Mouse (Mus musculus) G1E-ER4 (cell line): ENCODE data around the gene AC129217.1. TPM values are rescaled to one million over a fixed set of nuclear protein-coding genes. Genes with fewer than 3 reads are reported as not detected.

ENCODE experiments used
- GATA1 ChIP-seq: IDR thresholded peaks from one replicate; pipeline ENCODE4 v1.8.0; 2012; ENCODE audit warnings: low read length, inconsistent platforms
- polyA plus RNA-seq: library from polyadenylated mRNA; stranded (reverse); fragments of >175 nt; gene quantifications from 2 replicates; pipeline ENCODE4 v1.2.3, GENCODE M21; 2012

Gene AC129217.1
- polyA plus RNA-seq, 1 experiment, result 157 TPM

GRCm38 (mm10) chr19:8818801-8819595, 10.6 kb upstream of the AC129217.1 start, which contains the start of gene Ttc9c:
Ttc9c (minus strand) TSS chr19:8819333.
- TF ChIP-seq GATA1, result no peak

DNA sequence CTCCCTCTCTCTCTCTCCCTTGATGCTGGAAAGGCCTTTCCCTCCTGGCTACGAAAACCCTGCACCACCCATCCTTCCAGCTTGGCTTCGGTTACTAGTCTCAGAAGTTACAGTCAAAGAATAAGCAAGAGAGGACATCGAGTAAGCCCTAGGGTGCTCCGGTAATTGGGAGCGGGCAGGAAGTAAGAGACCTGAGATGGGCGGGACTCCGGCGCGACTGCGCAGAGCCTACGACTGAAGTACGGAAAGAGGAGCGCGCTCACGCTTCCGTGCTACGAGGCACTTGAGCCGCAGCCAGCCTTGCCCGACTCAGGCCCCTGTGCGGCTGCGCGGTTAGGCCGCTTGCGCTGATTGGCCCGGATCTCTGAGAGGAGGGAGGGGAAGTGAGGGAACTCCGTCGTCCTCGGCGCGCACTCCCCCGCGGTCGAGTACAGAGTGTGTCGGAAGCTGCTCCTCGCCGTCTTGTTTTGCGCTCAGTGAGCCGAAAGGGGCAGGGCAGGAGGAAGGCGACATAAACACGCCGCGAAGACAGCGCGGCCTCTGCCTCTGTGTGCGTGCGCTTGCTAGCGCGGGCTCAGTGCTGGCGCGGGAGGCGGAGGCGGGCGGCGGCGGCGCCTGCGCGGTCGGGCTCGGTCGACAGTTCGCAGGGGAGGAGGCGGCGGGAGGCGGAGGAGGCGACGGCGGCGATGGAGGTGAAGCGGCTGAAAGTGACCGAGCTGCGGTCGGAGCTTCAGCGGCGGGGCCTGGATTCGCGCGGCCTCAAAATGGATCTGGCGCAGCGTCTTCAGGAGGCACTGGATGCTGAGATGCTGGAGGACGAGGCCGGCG, 9.8 kb upstream of the AC129217.1 start, which contains the start of gene Hnrnpul2:
Gene Hnrnpul2, plus strand, starts transcription at position 415 of the 828 bp plus-strand sequence.
- TF ChIP-seq GATA1, result no peak

- no peak for TF ChIP-seq GATA1
Observed at GRCm38 (mm10) chr19:8820424-8820956, 9.1 kb upstream of the AC129217.1 start.

- TF ChIP-seq GATA1, result no peak
Observed at GRCm38 (mm10) chr19:8821146-8821545, 8.4 kb upstream of the AC129217.1 start.

- no peak for TF ChIP-seq GATA1
Observed at GRCm38 (mm10) chr19:8822696-8823095, 6.9 kb upstream of the AC129217.1 start.

DNA sequence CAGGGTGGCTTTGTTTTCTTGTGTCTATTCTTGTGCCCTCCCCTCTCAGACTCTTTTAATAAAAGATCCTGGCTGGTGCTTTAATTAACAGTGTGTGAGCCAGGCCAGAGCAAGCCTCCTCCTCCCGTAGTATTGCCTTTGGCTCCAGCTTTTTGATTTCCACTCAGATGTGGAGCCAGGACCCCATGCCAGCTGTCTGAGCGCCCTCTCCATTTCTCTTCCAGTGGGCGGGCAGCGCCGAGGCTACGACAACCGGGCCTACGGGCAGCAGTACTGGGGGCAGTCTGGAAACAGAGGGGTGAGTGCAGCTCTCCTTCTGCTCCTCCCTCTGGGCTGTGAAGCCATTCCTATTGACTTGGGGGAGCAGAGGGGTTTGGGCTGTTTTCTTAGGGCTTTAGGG, 1.1 kb downstream of the AC129217.1 start:
- TF ChIP-seq GATA1, result no peak

DNA sequence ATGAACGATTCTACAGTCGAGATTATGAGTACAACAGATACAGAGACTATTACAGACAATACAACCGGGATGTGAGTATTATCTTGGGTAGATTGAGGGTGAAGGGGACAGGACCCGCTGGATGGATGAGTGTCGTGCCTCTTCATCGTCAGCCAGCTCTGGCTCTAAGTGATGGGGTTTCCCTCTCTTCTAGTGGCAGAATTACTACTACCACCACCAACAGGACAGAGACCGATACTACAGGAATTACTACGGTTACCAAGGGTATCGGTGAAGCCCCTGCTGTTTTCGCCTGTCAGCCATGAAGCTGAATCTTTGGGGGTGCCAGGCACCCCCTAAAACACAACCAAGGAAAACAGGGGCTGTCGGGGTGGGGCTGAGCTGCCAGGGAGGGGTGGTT, 1.7 kb downstream of the AC129217.1 start:
- TF ChIP-seq GATA1, result no peak

- no peak for TF ChIP-seq GATA1
Observed at GRCm38 (mm10) chr19:8832971-8833370, 3.4 kb downstream of the AC129217.1 start.

DNA sequence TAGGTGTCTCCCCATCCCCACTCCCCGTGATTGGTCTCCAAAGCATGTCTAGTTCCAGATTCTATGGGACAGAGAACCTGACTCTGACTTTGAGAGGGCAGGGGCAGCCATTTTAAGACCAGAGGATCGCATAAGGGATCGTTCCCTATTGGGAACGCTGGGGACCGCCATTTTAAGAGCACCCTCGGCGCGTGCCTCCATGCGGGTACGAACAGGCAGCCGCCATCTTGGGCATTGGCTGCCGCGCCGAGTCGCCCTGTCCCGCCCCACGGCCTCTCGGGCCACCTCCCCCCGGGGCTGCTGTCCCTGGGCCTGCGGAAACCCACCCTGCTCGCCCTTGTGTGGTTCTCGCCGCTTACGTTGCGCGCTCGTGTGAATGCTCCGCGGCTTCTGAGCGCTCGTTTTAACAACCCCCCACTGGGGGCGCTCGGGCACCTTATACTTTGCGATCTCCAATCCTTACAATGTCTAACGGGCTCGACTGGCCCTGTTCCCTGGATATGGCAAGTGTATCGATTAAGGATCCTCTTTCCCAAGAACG, 7.7 kb downstream of the AC129217.1 start, which contains the start of gene Bscl2:
Gene Bscl2, plus strand, starts transcription at position 217 of the 541 bp plus-strand sequence.
- TF ChIP-seq GATA1, result no peak

GRCm38 (mm10) chr19:8838041-8838730, 8.6 kb downstream of the AC129217.1 start:
- TF ChIP-seq GATA1, result no peak

DNA sequence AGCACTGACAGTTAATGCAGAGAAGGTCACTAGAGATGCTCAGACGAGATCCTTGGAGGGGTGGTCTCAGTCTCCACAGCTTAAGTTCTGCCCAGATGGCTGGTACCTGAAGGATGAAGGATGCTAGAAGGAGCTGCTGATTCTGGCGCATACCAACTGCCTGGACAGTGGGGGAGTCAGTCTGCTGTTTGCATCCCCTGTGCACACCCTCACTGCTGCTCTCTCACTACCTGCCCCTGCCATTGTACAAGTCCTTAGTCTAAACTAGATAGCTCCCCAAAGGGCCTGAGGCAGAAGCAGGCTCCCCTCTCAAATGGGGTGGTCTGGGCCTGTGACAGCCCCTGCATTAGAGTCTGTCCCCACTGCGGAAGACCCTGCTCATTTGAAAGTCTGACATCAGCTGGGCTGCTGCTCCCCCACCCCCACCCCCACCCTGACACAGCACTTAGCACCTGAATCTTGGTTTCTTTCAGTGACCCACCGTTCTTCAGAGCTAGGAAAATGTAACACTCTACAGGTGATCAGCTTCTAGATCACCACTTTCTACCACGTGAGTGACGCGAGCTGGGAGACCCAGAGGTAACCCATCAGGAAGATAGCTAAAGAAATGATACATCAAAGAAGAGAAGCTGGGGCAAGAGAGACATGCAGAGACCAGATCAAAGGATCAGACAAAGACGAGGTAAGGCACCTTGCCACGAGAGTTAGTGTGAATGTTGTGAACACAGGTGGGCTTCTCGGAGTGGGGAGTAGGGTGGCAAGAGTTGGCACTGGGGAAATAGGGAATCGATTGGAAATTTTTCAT, 9.7 kb downstream of the AC129217.1 start, which contains the start of gene Gng3:
Gene Gng3, minus strand, starts transcription at position 92 of the 805 bp plus-strand sequence.
- no peak for TF ChIP-seq GATA1

DNA sequence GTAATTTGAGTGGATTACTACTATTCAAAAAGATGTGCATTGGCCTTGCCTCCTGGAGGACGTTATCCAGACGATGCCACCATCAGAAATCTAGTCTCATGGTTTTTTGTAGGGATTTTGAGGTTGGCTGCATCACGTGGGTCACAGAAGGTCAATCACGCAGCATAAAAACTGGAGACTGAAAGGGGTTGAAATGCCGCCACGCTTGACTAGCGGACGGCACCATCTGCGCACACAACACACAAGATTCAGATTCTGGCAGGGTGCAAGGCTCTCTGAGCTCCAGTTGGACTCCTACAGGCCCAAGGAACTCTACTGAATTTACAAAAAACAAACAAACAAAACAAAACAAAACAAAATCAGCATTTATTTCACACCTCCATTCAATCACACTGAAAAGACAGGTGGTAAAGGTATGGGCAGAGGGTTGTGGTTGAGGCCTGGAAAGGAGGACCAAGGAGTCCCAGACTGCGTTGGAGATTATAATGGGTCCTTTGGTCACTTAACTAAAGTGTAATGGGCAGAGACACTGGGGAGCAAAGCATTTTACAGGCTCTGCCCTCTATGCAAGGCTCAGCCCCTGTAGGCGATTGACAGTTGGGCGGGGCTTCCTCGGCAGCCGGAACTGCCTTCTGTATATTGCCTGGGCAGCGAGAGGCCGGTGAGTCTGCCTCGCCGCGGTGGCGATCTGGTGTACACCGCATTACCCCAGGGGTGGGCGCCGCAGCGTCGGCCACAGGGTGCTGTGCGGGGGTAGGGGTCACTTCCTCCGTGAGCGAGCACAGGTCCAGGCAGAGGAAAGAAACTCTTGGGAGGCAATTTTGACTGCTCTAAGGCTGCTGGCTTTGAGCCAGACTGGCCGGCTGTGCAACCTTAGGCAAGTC, 10.6 kb downstream of the AC129217.1 start:
- no peak for TF ChIP-seq GATA1

DNA sequence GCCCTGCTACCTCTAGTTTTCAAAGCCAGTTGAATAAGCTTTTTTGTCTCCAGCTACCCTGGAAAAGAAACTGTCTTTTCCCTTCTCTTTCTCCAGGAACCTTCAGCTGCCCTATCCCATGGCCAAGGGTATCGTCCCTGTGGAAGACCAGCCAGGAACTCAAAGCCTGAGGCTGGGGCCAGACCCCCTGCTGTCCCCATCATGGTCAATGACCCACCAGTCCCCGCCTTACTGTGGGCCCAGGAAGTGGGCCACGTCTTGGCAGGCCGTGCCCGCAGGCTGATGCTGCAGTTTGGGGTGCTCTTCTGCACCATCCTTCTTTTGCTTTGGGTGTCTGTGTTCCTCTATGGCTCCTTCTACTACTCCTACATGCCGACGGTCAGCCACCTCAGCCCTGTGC, 11.4 kb downstream of the AC129217.1 start:
- no peak for TF ChIP-seq GATA1
